Mouse (Mus musculus) spleen, embryonic (tissue): ENCODE measurements at regions not wholly inside any gene's neighbourhood (a gene's known extent, or its start where the extent isn't known, plus 50 kb on each side); places are given as distances from the start of the nearest gene placed in this dataset.

Experiments
- CTCF ChIA-PET: fragments of 350-600 bp; sonication (Branson Sonifier 250); formaldehyde crosslinking; loops from one replicate; lab custom pipeline; 2022; lab: Charles Lee

DNA sequence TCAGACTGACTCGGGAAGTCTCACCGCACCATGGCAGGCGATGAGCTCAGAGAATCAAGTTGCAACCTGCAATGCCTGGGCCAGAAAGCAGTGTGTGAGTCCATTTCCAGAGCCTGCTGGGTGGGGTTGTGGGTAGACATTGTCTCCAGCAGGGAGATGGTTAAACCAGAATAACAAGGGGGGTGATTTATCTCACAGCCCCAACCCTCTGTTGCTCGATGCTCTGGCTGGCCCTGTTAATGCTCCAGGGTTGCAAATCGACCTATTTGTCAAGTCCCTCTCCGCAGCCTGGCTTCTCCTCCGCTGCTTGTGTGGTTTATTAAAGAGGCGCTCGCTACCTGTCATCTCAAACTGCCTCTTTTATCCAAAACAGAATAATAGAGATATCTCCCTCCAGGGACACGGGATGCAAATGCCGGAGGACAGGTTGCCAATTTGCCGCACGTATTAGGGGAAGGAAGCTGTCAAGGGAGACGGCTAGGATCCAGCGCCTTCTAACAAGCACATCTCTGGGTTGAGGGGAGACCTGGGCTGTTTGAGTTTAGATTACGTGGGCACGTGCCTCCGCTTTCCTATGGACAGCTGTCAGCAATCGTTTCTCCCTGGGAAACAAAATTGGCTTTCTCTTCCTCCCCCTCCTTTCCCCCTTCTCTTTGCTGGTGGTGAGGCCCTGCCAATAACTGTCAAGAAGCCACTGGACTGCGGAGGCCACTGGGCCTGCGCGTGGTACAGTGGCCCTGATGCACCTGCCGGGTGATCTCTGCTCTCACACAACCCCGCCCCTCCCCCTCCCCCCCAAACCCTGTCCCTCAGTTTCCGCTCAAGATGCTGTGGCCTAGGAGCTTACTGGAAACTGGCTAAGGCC is 57.4 kb upstream of the Pitx1 start:
- CTCF ChIA-PET = interaction anchor here (0.7 kb wide), 1 partner anchor 289 kb away, joined by 3 read pairs; no protein-coding TSS in a partner anchor

GRCm38 (mm10) chr13:55892250-55892649 is 56.3 kb upstream of the Pitx1 start:
- CTCF ChIA-PET = no interaction called here

- CTCF ChIA-PET = no interaction called here
Observed at GRCm38 (mm10) chr13:55887099-55887736, 51.2 kb upstream of the Pitx1 start.
